Mouse (Mus musculus): Measurements from ENCODE around the gene Creb3l4.

DNA sequence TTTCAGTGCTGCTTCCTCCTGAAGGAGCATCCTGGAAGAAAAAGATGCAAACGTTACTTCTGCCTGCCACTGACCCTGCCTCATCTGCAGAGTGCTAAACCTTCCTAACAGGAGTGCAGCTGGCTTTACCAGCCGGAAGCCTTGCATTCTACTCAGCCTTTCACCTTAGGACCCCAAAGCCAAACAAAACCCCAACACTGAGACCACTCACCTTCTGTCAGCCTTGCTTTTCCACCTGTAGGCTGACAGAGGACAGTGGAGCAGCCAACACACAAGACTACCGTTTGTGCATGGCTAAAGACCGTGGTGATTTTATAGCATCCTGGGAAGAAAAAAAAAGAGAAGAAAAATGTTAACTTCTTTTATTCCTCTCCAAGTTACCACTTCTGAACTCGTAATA lies 30.6 kb downstream of the Creb3l4 start:
- TF ChIP-seq CTCF (IDR thresholded peaks at IDR 0.05; ENCODE audit: low read depth, low read length): no peak
- TF ChIP-seq POLR2A (IDR thresholded peaks at IDR 0.05; ENCODE audit: borderline replicate concordance, low read depth, low read length): no peak
